Mouse (Mus musculus): ENCODE data around the gene Olfr1352. TPM values are rescaled to one million over a fixed set of nuclear protein-coding genes. Genes with fewer than 3 reads are reported as not detected.
"Not testable (repeated sequence)": the region's sequence is repeated elsewhere in the genome, so short reads cannot be mapped to it uniquely, and the experiment has no call there.

Olfr1352 gene
- polyA plus RNA-seq (2012; rRNA removed) = not detected in 2 replicates

DNA sequence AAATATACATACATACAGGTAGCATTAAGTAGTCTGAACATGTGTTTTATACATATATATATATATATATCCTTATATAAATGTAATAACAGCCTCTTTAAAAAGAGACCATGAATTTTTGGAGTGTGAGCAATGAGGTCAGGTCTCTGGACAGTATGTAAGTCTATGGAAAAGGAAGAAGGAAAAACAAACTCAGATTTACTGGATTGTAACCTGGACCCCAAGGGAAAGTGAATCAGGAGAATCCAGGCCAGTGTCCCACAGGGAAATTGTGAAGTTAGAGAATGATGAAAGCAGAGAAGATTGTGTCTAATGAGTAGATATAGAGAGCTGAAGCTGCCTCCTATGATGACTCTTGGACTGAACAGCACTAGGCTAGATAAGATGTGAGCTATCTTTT is at the start of gene Olfr1352:
Olfr1352 (plus strand) TSS at position 301 of the 400 bp plus-strand sequence.
- DNase-seq (ENCODE audit: low read depth) = no peak
- TF ChIP-seq POLR2A (IDR thresholded peaks at IDR 0.05; ENCODE audit: borderline replicate concordance, extremely low read depth, insufficient read depth, insufficient read length, poor library complexity, severe bottlenecking) (no peak), CTCF (IDR thresholded peaks at IDR 0.05; ENCODE audit: borderline replicate concordance, extremely low read depth, insufficient read depth, insufficient read length) (no peak)

DNA sequence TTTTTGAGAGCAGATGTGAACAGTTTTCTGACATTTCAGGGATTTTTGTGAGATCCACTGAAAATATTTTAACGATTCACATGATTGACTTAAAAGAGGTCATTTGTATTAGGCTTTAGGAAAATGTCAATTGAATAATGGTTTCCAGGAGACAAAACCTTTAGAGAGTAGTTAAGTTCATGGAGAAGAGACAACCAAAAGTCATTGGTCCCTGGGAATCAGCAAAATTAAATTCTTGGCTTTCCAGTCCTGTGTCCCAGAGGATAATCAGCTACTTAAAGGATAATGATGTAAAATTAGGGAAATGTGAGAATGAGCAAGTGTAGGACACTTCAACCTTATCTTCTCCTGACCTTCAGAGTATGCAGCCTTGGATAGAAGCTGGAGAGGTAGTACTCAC is 30.5 kb upstream of the Olfr1352 start, which contains the start of gene Olfr8:
Olfr8 (plus strand) TSS at position 301 of the 400 bp plus-strand sequence.
- DNase-seq (ENCODE audit: low read depth) = not testable (repeated sequence)

DNA sequence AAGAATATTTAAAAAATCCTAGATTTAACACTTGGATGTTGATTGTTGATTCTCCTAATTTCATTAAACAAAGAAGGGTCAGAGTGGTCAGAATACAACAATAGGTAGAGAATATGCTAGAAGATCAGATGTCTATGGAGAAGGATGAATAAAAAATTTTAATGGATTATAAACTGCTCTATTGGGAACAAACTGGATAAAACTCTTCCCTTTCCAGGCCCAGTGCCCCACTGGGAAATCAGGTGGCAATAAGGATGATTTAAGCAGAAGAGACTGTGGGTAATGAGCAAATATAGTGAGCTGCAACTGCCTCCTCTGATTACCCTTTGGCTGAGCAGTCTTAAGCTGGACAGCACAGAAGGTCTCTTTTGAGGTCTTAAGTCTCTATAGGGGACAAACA is 17.8 kb upstream of the Olfr1352 start, which contains the start of gene Olfr1353:
Olfr1353 (plus strand) TSS at position 301 of the 400 bp plus-strand sequence.
- DNase-seq (ENCODE audit: low read depth) = not testable (repeated sequence)

DNA sequence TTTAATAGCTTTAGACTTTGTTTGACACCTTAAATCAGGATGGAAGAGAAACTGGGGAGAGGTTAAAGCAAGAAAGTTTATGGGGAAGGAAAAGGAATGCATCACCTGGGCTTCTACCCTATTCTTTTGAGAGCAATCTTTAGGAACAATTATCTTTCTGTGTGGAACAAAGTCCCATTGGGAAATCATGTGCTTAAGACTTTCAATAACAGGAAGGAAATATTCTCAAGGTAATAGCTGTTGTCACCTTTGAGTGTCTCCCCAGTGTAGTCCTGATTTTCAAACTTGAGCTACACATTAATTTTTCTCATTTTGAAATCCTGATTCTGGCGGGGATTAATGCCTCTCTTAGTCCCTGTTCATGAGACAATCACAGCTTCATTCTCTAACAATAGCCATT is 31.3 kb downstream of the Olfr1352 start, which contains the start of gene Olfr1351:
Olfr1351 (plus strand) TSS at position 301 of the 400 bp plus-strand sequence.
- no peak for DNase-seq (ENCODE audit: low read depth)
- TF ChIP-seq CTCF (IDR thresholded peaks at IDR 0.05; ENCODE audit: borderline replicate concordance, extremely low read depth, insufficient read depth, insufficient read length) (no peak), POLR2A (IDR thresholded peaks at IDR 0.05; ENCODE audit: borderline replicate concordance, extremely low read depth, insufficient read depth, insufficient read length, poor library complexity, severe bottlenecking) (no peak)

DNA sequence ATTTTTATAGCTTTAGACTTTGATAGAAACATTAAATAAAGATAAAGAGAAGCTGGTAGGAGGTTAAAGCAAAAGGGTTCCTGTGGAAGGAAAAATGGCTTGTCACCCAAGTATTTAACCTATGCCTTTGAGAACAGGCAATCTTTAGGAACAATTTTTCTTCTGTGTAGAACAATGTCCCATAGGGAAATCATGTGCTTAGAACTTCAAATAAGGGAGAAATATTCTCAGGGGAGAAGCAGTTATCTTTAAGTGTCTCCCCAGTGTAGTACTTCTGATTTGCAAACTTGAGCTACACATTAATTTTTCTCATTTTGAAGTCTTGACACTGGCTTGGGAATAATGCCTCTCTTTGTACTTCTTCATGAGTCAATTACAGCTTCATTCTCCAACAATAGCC is 47.6 kb downstream of the Olfr1352 start, which contains the start of gene Olfr57:
Olfr57 (plus strand) TSS at position 301 of the 400 bp plus-strand sequence.
- no peak for TF ChIP-seq CTCF (IDR thresholded peaks at IDR 0.05; ENCODE audit: borderline replicate concordance, extremely low read depth, insufficient read depth, insufficient read length)
- no peak for TF ChIP-seq POLR2A (IDR thresholded peaks at IDR 0.05; ENCODE audit: borderline replicate concordance, extremely low read depth, insufficient read depth, insufficient read length, poor library complexity, severe bottlenecking)
- DNase-seq (ENCODE audit: low read depth) = no peak

Other genes starting within 250 kb of the Olfr1352 start
- 0.14 TPM in 1 of 2 replicates, not detected in the other for gene Ccdc105, start 228.0 kb upstream of the Olfr1352 start, polyA plus RNA-seq (2012; rRNA removed)
- 12.9 and 18.2 TPM in 2 replicates for gene Slc1a6, start 200.6 kb upstream of the Olfr1352 start, polyA plus RNA-seq (2012; rRNA removed)
- not detected in 2 replicates for gene Olfr1356, start 128.9 kb upstream of the Olfr1352 start, polyA plus RNA-seq (2012; rRNA removed)
- gene Olfr1355, start 105.5 kb upstream of the Olfr1352 start, polyA plus RNA-seq (2012; rRNA removed) = not detected in 2 replicates
- not detected in 2 replicates for gene Olfr1354, start 67.9 kb upstream of the Olfr1352 start, polyA plus RNA-seq (2012; rRNA removed)
- not detected in 2 replicates for gene Olfr8, start 30.4 kb upstream of the Olfr1352 start, polyA plus RNA-seq (2012; rRNA removed)
- not detected in 2 replicates for gene Olfr1353, start 17.7 kb upstream of the Olfr1352 start, polyA plus RNA-seq (2012; rRNA removed)
- not detected in 2 replicates for gene Olfr1351, start 31.4 kb downstream of the Olfr1352 start, polyA plus RNA-seq (2012; rRNA removed)
- not detected in 2 replicates for gene Olfr57, start 47.7 kb downstream of the Olfr1352 start, polyA plus RNA-seq (2012; rRNA removed)
- gene 2610008E11Rik, start 116.5 kb downstream of the Olfr1352 start, polyA plus RNA-seq (2012; rRNA removed) = 18.9 and 29.3 TPM in 2 replicates
- gene Vmn2r80, start 167.7 kb downstream of the Olfr1352 start, polyA plus RNA-seq (2012; rRNA removed) = not detected in 2 replicates